Mouse (Mus musculus): Measurements from ENCODE around the gene Kctd18.

DNA sequence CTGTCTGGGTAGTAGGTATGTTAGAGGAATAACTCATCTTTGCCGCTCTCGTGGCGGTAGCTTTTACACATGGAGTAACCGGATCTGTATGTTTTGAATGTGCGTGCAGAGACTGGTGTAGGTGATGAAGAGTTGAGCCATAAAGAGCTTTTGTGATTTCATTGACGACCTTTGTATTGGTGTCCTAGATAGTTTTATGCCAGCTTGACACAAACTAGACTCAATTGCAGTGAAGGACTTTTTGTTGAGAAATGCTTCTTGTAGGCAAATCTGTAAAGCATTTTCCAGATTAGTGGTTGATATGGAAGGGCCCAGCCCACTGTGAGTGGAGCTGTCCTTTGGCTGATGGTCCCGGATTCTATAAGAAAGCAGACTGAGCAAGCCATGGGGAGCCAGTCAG, at the start of gene Kctd18:
- no peak for TF ChIP-seq GABPA (IDR thresholded peaks at IDR 0.05; ENCODE audit: insufficient replicate concordance, low read depth, low read length)
- no peak for TF ChIP-seq JUND (conservative IDR thresholded peaks at IDR 0.05; ENCODE audit: low read depth, low read length)
- TF ChIP-seq ELF1 (IDR thresholded peaks at IDR 0.05; ENCODE audit: low read depth, low read length) = no peak
- no peak for TF ChIP-seq CTCF (conservative IDR thresholded peaks at IDR 0.05 in 1 of 2, IDR thresholded peaks at IDR 0.05 in 1 of 2; ENCODE audit: low read depth in 2 of 2, low read length in 2 of 2)
- no peak for TF ChIP-seq EP300 (IDR thresholded peaks at IDR 0.05; ENCODE audit: low read length)
